Mouse (Mus musculus): ENCODE data around the gene Cep95.

GRCm38 (mm10) chr11:106788775-106789459 is at the start of gene Cep95, which contains the start of gene Ddx5:
- TF ChIP-seq CTCF (IDR thresholded peaks at IDR 0.05; ENCODE audit: borderline replicate concordance, insufficient read depth, low read depth, low read length), result no peak
- TF ChIP-seq POLR2A (IDR thresholded peaks at IDR 0.05; ENCODE audit: borderline replicate concordance, insufficient read depth, low read length), result peak; percentile 81
